Mouse (Mus musculus): ENCODE results near the gene Slc11a2.

Slc11a2 gene

GRCm38 (mm10) chr15:100424396-100425122 is at the start of gene Slc11a2:
TSS of gene Slc11a2 (minus strand) at chr15:100425072.
- DNase-seq (ENCODE audit: low spot score) = peak; percentile 23

GRCm38 (mm10) chr15:100473926-100474503 is 49.1 kb upstream of the Slc11a2 start:
- no peak for DNase-seq (ENCODE audit: low spot score)

GRCm38 (mm10) chr15:100470037-100470436 is 45.2 kb upstream of the Slc11a2 start:
- no peak for DNase-seq (ENCODE audit: low spot score)

DNA sequence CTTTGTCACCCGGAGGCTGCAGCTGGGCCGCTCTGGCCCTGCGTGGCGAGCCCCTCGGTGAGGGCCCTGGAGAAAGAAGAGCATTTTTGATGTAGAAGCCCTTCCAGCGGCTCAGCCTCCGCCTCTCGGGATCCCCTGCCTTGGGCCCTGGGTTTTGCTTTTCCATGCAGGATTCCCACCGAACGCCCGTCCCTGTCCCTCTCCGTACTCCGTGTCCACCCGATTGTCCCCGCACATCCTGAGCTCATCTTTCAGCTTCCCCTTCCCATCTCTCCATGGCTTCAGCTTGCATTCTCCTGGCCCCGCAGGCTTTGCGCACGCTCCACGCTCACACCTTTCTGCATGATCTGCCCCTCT is 44.3 kb upstream of the Slc11a2 start:
- DNase-seq (ENCODE audit: low spot score) = peak; percentile 32

GRCm38 (mm10) chr15:100468295-100469188 is 43.7 kb upstream of the Slc11a2 start, which contains the start of gene Letmd1:
TSS of gene Letmd1 (plus strand) at chr15:100469023.
- DNase-seq (ENCODE audit: low spot score) = peak; percentile 91

- DNase-seq (ENCODE audit: low spot score) = no peak
These were observed 42.9 kb upstream of the Slc11a2 start for GRCm38 (mm10) chr15:100467738-100468137.

- DNase-seq (ENCODE audit: low spot score) = no peak
These were observed 40.6 kb upstream of the Slc11a2 start for GRCm38 (mm10) chr15:100465432-100465831.

GRCm38 (mm10) chr15:100463712-100464111 is 38.8 kb upstream of the Slc11a2 start:
- DNase-seq (ENCODE audit: low spot score) = peak; percentile 50

DNA sequence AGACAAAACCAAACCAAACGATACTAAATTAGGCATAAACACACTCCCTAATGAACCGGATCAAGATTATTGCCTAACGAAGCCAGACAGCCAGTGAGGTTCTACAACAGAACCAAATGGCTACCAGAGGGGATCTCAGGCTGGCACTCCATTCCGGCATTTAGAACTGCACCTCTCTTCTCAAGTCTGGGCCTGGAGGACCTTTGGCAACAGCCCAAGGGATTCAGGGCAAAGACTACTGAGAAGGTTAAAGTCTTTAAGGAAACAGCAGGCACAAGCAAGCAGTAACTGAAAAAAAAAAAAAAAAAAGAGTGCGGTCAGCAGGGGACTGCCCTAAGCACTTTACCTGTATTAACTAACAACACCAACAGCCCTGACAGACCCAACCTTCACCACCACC is 37.2 kb upstream of the Slc11a2 start:
- DNase-seq (ENCODE audit: low spot score) = no peak

- no peak for DNase-seq (ENCODE audit: low spot score)
These were observed 36.8 kb upstream of the Slc11a2 start for GRCm38 (mm10) chr15:100461646-100462045.

DNA sequence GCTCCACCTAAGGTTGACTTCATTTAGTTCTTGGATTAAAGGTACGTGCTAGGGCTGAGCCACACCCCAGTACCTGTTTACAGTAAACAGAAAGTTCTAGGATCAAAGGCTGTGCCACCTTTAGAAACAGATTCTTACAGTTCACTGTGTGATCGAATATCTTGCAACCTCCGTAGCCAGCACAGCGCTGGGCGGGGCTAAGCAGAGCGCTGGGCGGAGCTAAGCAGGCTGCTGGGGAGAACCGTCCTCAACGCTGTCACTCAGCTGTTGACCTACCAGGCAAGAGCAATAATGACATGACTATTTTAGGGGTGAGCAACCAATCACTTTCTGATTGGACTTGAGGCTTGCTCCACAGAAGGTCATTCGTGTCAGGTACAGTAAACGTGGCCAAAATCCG is 36.1 kb upstream of the Slc11a2 start:
- DNase-seq (ENCODE audit: low spot score) = peak; percentile 67

DNA sequence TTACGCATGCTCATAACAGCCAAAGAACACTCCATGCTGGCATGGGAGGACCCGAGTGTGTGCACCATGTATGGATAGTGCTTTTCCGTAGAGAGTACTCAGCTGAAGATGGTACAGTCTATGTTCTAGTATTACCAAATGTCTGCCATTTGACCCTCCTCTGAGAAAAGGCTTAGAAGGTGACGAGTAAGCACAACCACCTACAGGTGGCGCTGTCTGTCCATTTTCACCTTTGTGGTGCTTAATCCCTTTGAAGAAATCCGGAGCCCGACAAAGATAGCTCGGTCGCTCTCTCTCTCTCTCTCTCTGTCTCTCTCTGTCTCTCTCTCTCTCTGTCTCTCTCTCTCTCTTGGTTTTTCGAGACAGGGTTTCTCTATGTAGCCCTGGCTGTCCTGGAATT is 33.2 kb upstream of the Slc11a2 start:
- peak; percentile 85 for DNase-seq (ENCODE audit: low spot score)

GRCm38 (mm10) chr15:100457340-100457739 is 32.5 kb upstream of the Slc11a2 start:
- DNase-seq (ENCODE audit: low spot score) = peak; percentile 95

DNA sequence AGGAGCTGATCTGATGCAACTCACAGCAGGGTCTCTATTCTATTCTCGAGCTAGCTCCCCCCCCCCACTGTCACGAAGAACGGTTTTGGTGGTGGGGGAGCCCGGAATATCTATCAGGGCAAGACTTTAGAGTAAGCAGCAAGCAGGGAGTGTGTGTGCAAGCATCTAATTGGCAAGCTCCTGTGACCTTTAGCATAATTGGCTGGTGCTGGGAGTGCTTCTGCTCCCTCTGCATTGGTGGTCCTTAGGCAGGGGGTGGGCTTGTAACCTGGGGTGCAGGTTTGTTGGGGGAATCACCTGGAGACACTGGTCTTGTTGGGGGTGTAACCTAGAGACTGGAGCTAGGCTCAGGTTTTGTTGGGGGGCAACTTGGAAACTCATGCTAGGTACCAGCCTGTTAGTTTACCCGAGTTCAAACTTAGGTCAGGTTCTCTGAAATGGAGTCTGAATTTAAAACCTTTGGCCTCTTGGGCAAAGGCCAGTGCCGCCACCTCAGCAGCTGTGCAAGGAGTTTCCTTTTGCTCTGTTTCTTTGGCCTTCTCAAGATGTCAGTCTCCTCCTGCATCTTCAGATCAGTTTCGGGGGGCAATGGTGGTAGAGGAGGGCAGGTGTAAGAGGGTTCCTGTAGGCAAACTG is 31.6 kb upstream of the Slc11a2 start:
- DNase-seq (ENCODE audit: low spot score) = no peak

GRCm38 (mm10) chr15:100452486-100452885 is 27.6 kb upstream of the Slc11a2 start:
- DNase-seq (ENCODE audit: low spot score) = no peak

GRCm38 (mm10) chr15:100451245-100451644 is 26.4 kb upstream of the Slc11a2 start:
- DNase-seq (ENCODE audit: low spot score) = no peak

DNA sequence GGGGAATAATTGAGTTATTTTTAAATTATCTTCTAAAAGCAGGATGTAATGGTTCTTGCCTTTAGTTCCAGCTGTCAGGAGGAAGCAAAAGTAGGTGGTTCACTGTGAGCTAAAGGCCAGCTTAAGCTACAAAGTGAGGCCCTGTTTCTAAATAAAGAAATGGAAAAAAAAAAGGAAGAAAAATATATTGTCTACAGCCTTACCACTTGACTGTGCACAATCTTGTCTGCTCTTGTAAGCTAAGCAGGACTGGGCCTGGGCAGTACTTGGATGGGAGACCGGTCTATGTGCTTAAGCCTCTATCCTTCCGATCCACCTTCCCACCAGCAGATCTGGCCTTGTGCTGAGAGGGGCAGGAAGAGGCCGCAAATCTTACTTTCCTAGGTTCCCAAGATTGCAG is 24.6 kb upstream of the Slc11a2 start:
- DNase-seq (ENCODE audit: low spot score) = no peak

DNA sequence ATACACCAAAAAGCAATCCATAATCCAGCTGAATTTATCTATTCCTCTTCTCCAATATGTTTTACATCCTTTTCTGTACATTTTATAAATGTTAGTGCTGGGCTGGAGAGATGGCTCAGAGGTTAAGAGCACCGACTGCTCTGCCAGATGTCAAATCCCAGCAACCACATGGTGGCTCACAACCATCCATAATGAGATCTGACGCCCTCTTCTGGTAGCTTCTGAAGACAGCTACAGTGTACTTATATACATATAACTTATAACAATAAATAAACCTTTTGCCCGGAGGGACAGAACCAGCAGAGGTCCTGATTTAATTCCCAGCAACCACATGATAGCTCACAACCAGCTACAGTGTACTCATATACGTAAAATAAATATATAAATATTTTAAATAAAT is 23.7 kb upstream of the Slc11a2 start:
- no peak for DNase-seq (ENCODE audit: low spot score)

DNA sequence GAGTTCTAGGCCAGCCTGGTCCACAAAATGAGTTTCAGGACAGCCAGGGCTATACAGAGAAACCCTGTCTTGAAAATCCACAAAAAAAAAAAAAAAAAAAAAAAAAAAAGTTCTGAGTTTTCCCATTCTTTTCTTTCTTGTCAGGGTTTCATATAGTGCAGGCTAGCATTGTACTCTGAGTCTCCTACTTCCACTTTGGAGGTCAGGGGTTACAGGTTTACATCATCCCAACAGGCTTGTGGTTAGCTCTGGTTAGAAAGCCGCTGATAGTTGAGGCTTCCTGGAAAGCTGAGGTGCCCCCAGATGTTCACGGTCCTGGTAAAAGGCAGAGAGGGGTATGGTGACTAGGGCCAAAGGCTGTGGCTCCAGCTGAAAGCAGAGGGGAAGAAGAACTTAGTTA is 22.0 kb upstream of the Slc11a2 start:
- DNase-seq (ENCODE audit: low spot score) = no peak

DNA sequence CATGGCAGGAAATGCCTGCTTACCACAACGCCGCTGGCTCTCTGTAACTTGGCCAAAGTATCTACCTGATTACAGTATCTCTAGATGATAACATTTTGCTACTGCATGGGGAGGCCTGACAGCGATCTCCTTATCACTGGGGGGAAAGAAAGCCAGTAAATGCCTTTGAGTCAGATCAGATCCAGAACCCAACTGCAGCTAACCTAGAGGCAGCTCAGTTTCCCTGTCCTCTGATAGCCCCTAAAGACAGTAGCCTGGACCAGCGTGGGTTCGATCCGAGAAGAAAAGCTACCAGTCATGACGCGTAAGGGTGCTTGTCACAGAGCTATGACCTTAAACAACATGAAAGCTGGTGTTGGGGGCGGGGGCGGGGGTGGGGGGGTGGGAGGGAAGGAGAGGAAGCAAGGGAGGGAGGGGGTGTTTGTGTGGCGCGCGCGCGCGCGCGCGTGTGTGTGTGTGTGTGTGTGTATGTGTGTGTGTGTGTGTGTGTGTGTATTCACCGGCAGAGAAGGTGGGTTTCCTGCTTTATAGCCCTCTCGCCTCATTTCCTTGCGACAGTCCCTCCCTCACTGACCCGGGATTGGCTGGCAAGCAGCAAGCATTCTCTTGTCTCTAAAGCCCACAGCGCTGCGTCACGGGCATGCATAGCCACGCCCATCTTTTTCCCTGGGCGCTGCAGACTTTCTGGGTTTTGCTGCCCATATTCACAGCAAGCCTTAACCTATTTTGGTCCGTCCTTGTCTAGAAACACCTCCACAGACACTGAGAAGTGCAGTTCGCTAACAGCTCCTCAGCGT is 18.5 kb upstream of the Slc11a2 start:
- DNase-seq (ENCODE audit: low spot score) = peak; percentile 97

DNA sequence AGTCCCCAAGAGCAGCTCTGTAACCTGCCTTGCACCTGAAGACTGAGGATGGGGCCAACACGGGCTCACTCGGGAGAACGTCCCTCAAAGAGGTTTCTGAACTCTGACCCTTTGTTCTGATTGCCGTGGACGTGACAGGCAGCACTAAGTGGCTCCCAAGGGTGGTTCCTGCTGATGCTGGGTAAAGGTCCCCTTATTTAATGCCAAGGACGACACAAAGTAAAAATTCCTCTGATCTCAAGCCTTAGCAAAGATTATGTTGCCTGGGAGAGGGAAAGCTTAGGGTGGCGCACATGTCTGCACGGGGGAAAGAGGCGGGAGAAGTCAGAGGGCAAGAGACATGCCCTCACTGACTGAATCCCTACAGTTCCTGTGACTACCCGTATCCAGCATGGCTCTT is 11.6 kb upstream of the Slc11a2 start:
- DNase-seq (ENCODE audit: low spot score) = no peak

DNA sequence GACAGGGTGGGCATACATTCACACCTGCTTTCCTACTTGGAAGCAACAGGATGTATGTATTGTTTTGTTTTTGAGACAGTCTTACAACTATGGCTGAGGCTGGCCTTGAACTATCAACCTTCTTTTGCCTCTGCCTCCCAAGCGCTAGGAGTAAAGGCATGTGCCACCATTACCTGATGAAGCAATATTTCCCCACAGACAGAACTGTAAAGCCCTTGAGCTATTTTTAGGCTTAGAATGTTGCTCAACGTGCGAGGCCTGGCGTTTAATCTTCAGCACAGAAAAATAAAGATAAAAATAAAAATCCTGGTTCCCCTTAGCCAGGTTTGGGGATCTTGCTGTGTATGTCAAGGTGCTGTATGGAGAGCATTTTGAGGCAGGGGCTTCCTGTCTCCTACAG is 11.2 kb upstream of the Slc11a2 start:
- no peak for DNase-seq (ENCODE audit: low spot score)
